Mouse (Mus musculus): ENCODE measurements around the gene Fcrl6.

Fcrl6 gene

DNA sequence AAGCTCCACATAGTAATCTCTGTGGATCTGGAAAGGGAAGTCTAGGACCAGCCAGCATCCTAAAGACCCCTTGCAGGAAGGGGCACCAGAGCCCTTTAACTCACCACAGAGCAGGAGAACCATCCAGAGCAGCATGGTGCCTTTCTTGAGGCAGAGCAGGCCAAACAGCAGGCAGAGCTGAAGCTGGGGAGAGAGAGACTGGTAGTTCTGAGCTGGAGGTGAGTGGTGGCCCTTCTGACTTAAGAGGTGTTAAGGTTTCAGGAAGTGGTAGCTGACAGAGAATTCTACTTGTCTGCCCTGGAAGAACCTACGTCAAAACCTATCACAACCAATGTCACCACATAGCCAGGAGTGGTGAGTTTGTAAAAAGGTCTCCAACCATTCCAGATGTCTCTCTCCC is at the start of gene Fcrl6:
Fcrl6 (minus strand) TSS at position 226 of the 400 bp plus-strand sequence.
- DNase-seq (ENCODE audit: low read depth, low spot score), result no peak

DNA sequence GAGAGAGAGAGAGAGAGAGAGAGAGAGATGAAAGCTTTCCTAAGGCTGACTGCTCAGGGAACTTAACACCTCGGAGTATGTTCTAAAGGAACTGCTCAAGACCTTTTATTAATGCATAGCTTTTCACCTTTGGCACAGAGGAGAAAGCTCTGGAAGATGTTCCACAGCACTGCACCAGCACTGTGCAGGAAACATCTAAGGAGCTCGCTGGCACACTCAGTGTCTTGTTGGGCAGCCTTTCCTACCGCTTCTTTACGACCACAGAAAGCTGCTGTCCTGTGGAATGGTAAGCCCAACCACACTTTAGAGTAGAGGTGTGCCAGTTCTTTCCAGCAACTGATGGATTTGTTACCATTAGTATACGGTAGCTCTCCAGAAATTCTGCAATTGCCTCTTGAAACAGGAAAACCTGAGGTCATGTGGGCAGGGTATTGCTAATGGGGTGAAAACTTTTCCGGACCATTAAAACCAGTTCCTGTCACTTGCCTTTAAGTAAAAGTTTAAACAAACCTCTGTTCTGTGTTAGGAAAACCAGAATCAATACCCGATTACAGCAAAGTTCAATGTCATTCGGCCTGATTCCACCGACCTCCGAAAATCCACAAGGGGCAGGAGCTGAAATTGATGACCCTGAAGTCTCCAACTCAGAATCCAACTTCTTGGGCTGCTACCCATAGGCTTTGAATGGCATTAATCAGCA is 49.1 kb upstream of the Fcrl6 start:
- DNase-seq (ENCODE audit: low read depth, low spot score), result no peak

DNA sequence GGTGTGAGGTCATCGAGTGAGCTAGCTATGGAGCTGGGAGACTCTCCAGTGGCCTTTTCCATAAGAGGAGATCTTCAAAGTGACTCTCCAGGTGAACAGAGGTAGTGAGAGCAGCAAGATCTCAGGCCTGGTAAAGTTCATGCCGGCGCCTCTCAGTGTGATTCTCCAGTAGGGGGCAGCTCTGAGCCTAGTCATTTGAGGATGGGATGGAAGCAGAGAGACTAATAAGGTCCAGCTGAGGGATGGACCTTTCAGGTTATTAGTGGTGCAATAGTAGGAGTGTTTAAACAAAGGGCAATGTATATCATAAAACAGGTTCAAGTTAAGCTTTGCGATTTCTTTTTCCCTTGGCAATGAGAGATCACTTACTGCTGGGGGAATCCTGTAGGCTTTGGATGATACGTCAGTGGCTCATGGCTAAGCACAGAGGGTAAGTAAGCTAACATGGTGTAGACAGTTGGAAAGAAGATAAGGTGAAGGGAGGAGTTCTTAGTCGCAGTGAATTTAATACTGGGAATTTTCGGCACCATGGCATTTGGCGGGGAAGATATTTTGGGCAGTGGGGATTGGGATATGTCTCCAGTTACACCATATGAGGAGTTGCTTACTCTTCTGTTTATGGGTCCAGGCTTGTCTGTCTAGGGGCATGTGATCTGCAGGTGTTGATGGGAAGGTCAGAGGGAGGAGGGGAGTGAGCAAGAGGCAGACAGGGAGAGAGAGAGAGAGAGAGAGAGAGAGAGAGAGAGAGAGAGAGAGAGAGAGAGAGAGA is 48.4 kb upstream of the Fcrl6 start:
- peak; percentile 19 for DNase-seq (ENCODE audit: low read depth, low spot score)

DNA sequence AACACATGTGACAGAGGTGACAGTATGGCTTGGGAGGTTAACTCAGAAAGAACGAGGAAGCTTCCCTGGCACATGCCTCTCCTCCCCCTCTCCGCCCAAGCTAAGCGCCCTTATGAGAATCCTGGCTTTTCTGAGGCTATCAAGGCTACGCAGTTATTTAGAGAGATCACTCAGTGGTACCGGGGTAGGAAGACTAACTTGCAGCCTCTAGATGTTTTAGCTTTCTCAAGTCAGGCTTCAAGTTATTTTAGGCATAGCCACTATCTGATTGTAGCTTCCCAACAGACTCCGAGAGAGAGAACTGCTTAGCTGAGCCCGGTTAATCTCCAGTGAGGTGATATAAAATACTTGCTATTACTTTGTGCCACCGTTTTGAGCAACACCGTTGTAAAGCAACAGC is 47.0 kb upstream of the Fcrl6 start:
- DNase-seq (ENCODE audit: low read depth, low spot score), result no peak

DNA sequence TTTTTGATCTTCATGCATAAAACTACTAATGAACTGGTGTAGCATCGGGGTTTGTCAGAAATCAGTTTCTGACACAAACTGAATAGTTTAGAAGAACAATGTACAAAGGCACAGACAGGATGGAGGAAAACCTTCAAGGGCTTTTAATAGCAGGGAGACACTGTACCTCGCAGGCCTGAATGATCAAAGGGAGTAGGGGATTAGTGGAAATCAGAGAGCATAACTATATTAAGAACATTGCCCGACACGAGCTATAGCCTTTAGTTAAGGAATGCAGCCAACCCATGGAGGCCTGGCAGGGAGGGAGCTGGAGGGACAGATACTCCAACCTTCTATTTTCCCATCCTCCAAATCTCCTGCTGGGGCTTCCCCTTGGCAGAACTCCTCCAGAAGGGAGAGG is 44.9 kb upstream of the Fcrl6 start:
- DNase-seq (ENCODE audit: low read depth, low spot score), result no peak

DNA sequence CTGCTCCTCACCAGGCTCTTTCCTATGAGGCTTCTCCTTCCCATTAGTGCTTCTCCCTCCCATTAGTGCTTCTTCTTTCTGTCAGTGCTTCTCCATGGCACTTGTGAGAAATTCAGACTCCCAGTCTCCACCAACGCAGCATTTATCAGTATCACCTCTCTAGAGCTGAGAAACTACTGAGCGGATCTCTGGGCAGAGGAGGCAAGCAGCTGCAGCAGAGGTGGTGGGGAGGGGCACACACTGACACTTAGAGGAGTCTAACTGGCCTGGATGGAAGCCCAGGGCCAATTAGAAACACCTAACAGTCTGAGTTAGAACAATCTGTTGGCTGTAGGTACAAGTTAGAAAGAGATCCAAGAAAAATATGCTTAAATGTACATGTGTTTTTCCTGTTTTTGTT is 36.4 kb upstream of the Fcrl6 start:
- no peak for DNase-seq (ENCODE audit: low read depth, low spot score)

DNA sequence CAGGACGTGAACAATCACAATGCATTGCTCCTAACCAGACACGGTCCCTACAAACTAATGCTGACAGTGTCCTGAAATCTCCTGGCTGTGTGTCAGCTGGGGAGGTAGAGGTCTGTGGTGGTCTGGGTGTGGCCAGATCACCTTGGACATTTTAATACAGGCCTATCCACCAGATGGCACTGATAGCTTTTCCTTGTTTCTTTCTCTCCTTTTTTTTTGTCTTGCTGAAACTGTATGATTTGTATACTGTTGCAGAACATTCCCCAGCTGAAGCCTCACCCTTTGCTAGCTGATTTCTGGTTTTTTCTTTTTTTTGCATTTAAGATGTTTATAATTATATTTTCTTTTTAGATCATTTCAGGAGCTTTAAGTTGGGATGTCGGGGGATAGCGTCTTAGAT is 35.5 kb upstream of the Fcrl6 start:
- DNase-seq (ENCODE audit: low read depth, low spot score), result no peak

DNA sequence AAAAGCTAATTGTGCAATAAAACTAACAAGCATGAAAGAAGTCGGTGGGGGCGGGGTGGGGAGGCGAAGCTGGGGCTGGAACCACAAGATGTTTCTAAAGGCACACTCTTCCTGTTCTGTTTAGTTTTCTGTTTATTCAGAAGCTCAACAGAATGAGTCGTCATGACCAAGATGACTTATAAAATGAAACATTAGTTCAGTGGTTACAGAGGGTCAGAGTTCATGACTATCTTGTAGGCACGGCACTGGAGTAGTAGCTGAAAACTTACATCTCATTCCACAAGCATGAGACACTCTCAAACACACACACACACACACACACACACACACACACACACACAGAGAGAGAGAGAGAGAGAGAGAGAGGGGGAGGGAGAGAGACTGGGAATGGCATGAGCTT is 33.9 kb upstream of the Fcrl6 start:
- DNase-seq (ENCODE audit: low read depth, low spot score), result no peak

DNA sequence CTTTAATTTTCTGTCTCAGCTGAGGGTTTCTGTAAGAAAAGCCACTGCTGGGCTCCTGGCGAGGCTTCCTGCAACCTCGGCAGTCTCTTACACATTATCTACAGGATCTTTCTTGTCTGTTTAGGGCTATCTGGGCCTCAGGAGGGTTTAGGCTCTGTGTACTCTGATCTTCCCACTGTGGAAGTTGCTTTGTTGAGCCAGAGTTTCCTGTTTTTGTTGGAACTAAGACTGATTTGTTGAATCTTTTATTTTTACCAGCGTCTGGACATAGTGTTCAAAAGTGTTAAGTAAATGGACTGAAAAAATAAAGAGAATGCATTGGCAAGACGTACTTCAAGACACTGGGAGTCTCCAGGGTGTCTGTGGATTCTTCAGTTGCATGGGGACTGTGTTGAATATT is 32.9 kb upstream of the Fcrl6 start:
- DNase-seq (ENCODE audit: low read depth, low spot score), result no peak

DNA sequence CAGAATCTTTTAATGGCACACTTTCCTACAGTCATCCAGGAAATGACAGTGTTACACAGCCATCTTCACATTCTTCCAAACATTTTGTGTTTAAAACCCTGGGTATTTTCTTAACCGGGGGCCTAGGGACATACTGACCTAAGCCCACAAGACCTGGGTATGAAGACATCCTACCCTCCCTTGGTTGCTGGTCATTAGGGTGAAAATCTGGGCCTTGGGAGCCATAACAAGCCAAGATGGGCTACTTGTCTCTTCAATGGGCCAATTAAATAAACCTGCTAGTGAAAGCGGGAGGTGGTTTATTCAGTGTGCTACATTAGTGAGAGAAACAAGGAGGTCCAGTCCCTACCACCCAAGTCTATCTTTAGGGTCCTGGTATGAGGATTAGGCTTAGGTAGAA is 31.8 kb upstream of the Fcrl6 start:
- no peak for DNase-seq (ENCODE audit: low read depth, low spot score)

DNA sequence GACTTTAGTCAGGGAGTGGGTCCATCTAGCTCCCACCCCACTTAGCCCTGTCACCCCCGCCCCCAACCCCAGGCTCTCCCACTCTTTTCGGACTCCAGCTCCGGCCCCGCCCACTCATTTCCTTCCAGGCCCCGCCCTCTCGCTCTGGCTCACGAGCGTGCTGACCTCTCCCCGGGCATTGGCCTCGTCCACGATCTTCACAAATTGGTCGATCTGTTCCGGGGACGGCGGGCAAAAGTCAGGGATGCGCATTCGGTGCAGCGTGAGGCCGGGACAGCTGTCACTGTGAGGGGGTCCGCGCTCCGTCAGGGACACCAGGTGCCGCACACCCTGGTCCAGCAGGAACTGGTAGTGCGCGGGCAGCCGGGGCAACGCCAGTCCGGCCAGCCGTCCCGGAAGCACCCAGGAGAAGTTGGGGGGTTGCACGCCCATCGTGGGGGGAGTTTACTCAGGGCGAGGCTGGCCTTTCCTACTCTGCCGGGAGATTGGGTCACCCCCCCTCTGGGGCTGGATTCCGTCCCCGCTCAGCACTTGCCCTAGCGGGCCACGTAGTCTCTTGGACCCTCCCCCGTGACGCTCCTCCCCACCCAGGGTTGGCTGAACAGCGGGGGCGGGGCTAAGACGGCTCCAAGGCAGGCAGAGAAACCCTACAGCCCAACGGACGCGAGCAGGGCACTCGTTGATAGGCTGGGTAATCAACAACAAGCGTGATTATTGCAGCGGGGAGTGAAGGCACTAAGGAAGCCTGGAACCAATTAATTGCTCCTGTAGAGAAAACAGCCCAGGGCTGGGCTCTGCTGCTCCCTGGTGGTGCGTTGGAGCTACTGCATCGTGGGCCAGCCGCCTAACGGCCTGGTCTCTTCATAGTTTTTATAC is 30.3 kb upstream of the Fcrl6 start, which contains the start of gene Dusp23:
Dusp23 (minus strand) TSS at position 512 of the 876 bp plus-strand sequence.
- peak; percentile 96 for DNase-seq (ENCODE audit: low read depth, low spot score)

DNA sequence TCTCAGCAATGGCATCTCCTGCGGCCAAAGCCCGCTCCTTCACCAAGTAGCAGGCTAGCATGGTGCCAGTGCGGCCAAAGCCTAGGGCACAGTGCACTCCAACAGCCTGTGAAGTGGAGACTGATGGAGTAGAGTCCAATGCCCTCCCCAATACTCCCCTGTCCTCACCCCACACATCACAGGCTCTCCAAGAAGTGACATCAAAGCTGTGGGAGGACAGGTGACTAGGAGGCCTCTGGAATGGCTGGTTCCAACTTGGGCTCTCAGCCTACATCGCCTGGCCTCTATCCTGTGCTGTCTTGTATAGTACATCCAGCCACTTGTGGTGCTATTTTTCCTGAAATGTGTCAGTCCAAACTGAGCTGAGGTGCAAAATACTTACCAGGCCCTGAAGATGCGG is 29.4 kb upstream of the Fcrl6 start:
- DNase-seq (ENCODE audit: low read depth, low spot score), result no peak

DNA sequence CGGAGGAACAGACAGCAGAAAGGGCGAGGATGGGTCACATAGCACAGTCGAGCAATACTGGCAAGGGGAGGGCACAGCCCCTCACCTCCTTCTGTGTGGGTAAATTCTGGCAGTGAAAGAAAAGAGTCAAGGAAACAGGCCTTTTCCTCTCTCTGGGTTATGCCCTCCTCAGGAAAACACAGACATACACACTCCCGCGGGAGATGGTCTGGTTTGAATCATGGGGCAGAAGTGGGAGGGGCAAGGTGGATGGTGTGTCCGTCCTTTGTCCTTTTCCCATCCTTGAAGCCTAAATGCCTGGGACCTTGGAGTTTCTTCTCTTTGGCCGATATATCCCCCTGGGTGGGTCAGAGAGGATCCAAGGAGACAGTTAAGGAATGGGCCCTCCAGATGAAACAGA is 27.5 kb upstream of the Fcrl6 start:
- no peak for DNase-seq (ENCODE audit: low read depth, low spot score)

DNA sequence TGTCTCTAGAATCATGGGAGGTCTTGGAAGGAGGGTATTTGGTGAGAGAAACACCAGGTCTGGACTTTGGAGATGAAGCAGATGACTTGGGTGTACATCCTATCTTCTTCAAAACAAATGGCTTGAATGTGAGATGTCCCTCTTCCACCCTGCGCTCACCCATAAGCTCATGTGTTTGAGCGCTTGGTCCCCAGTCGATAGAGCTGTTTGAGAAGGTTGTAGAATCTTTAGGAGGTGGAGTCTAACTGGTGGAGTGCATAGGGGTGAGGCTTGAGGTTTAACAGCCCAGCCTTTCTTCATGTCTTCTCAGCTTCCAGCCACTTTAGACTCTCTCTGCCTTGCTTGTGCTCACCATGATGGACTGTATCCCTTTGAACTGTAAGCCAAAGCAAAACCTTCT is 24.0 kb upstream of the Fcrl6 start:
- DNase-seq (ENCODE audit: low read depth, low spot score), result no peak

DNA sequence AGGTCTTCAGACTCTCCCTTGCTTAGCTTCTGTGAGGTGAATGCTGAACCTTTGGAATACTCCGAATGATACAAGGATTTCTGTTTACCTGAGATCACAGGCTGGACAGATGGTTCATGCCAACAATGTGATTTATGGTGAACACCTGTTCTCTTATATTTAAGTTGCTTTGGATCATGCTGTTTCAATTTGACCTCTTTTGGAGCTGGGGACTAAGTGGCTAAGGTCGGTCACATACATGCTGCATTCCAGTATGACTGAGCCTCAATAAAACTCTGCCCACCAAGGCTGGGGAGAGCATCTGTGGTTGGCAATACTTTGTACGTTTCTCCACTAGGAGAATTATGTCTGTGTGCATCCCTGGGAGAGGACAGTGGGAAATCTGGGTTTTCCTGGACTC is 21.7 kb upstream of the Fcrl6 start:
- DNase-seq (ENCODE audit: low read depth, low spot score), result no peak

DNA sequence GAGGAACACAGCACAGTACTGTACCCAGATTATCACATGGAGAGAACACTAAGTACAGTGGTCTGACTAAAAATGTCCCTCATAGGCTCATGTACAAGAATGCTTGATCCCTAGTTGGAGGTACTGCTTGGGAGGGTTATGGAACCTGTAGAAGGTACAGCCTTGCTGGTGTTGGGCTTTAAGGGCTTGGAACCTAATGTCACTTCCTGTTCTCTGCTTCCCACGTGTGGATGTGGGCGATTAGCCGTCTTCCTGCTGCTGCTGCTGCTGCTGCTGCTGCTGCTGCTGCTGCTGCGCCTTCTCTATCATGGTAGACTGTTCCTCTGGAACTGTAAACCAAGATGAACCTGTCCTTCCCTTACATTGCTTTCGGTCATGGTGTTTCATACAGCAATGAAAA is 21.2 kb upstream of the Fcrl6 start:
- no peak for DNase-seq (ENCODE audit: low read depth, low spot score)

DNA sequence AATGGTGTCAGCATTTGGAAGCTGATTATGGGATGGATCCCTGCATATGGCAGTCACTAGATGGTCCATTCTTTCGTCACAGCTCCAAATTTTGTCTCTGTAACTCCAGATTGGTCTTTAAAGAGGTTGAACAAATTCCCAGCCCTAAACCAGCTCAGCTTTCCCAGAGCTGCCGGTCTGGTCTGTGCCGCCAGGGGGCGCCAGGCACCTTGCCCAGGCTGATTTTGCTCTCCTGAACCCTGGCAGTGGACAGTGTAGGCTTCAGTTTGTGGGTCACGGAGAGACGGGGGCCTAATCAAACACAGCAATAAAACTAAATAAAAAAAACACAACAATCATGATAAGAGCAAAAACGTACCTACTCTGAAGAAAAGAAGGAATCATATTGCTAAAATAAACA is 16.9 kb upstream of the Fcrl6 start:
- peak; percentile 55 for DNase-seq (ENCODE audit: low read depth, low spot score)

DNA sequence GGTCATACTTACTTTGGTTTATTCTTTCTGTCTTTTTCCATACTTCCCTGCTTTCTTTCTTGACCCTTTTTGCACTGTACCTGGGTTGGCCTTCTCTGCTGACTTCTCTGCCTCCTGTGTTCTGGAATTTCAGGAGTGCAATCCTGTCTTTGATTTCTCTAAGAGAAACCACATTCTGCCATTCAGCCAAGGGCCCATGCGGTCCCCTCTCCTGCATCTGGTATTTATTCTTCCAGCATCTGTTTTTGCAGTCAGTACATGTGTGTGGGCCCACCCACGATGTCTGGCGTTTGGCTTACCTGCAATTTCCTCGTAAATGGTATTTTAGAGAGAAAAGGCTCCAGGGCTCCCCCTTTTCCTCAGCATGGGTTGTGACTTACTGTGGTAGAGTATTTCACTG is 15.8 kb upstream of the Fcrl6 start:
- no peak for DNase-seq (ENCODE audit: low read depth, low spot score)

DNA sequence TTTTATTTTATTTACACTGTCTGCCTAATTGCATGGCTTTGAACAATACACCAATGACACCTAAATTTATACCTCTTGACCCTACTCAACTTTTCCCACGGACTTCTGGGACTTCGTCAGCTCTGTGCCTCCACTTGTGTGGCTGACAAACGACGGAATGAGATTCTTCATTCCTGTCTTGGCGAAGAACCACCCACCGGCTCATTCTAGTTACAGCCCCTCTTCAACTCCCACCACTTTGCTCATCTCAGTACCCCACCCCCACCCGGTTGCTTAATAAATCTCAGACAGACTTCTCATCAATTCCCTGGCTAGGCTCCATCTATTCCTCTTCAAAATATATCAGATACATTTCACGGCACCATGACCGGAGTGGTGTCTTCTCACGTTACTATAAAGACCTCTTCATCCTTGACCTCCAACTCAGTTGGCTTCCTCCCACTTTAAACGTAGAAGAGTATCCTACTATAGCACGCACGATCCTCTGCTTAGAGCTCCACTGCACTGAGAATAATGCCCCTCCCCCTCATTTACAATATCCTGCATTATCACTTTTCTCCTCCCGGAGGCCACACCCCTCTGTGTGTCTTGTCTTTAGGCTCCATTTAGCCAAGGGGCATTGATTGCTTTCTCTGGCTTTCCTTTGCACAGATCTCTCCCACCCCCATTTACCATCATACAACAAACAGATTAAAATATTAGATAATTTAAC is 15.2 kb upstream of the Fcrl6 start:
- DNase-seq (ENCODE audit: low read depth, low spot score), result no peak

DNA sequence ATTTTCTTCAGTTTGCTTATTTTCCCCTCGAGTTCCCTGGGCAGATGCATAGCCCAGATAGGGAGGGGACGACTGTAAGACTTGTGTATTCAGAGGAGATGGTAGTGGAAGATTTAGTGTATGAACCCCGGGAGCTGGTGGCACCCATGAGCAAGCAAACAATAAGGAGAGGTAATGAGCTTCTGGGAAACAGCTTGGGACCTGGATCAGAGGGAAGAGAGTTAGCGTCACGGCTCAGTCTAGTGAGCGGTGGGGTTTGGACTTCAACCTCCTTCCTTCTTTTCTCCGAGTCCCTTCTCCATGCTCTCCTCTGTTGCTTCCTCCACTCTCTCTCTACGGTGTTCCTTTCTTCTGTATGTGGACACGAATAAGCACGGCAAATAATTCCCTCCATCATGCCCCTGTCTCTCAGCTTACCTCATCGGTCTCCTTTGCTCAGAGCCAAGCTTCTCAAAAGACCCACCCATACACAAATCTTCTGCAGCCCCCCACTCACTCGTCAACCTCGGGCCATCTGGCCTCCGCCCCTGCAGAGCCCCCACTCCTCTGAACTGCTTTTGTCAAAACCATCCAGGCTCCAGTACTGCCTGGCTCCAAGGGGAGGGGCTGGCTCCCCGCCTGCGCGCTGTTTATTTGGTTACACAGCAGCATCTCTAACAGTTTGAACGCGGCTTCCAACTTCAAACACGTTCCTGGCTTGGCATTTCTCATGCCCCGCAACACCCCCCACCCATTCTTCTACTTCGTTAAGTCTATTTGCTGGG is 14.4 kb upstream of the Fcrl6 start:
- no peak for DNase-seq (ENCODE audit: low read depth, low spot score)

DNA sequence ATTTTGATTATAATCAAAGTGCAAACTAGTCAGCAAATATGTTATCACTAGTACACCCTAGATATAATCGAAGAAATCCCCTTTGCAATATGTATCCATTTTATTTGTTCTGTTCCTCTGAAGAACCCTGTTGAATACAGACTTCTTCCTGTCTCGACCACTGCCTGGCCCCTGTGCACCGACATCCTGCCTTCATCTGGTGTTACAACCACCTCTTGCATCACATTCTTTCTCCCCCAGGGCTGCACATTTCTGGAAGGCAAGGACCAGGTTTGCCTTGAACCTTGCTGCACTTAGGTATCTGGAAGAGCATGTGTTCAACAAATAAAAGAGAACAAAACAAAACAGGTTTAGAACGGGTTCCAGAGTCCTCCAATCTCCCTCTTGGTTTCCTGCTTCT is 13.1 kb upstream of the Fcrl6 start:
- no peak for DNase-seq (ENCODE audit: low read depth, low spot score)

Measured in A20 (cell line).